Mouse (Mus musculus) gastrocnemius, adult 2 months (tissue): ENCODE results near the gene Fam71e2. TPM values are rescaled to one million over a fixed set of nuclear protein-coding genes. Genes with fewer than 3 reads are reported as not detected.

Source experiments
- DNase-seq: peaks from one replicate; pipeline ENCODE4 v3.0.0; 2022
- H3K27ac ChIP-seq: fragments of 200-600 bp; 2 replicates; pipeline ENCODE4 v1.8.1; 2022; ENCODE audit warnings: mild to moderate bottlenecking
- H3K4me3 ChIP-seq: fragments of 200-600 bp; 2 replicates; pipeline ENCODE4 v1.8.1; 2022; ENCODE audit warnings: mild to moderate bottlenecking, moderate library complexity
- CTCF ChIP-seq: fragments of 200-600 bp; IDR thresholded peaks from 2 replicates; pipeline ENCODE4 v1.8.1; 2022; ENCODE audit warnings: antibody characterized with exemption, mild to moderate bottlenecking, moderate library complexity
- intact Hi-C: fragments of 180-260 bp; cut with DNase I; formaldehyde crosslinking; loops from one replicate; pipeline ENCODE4 v1.15.1; 2025
- total RNA-seq, 2 experiments: library from RNA; stranded (reverse); gene quantifications; 2 replicates each; pipeline ENCODE4 v1.2.3; 2021

Gene Fam71e2
- total RNA-seq, 2 experiments from 2014 or later: not detected

GRCm38 (mm10) chr7:4792278-4793212, 21.4 kb upstream of the Fam71e2 start, which contains the start of gene Rpl28:
Gene Rpl28 (plus strand): TSS chr7:4792874.
- peak within 1 kb of the TSS; percentile 96 for H3K27ac ChIP-seq
- peak within 1 kb of the TSS; percentile 97 for H3K4me3 ChIP-seq
- no peak for TF ChIP-seq CTCF
- peak; percentile 96 for DNase-seq
- intact Hi-C loops: loop anchor here (2.0 to 10.0 kb wide), 2 partner anchors 20 to 138 kb away; partner anchors contain the start of genes Ppp6r1 and Ube2s

GRCm38 (mm10) chr7:4789436-4789935, 18.4 kb upstream of the Fam71e2 start, which contains the start of gene Tmem238:
Gene Tmem238 (minus strand): TSS chr7:4789656.
- peak; percentile 89 for DNase-seq
- intact Hi-C loops: loop anchor here (1.0 kb wide), 1 partner anchor 49 kb away; the partner anchor contains the start of gene Kmt5c
- Histone ChIP-seq H3K27ac (peak within 1 kb of the TSS; percentile 88), H3K4me3 (peak within 1 kb of the TSS; percentile 86)
- TF ChIP-seq CTCF: no peak

DNA sequence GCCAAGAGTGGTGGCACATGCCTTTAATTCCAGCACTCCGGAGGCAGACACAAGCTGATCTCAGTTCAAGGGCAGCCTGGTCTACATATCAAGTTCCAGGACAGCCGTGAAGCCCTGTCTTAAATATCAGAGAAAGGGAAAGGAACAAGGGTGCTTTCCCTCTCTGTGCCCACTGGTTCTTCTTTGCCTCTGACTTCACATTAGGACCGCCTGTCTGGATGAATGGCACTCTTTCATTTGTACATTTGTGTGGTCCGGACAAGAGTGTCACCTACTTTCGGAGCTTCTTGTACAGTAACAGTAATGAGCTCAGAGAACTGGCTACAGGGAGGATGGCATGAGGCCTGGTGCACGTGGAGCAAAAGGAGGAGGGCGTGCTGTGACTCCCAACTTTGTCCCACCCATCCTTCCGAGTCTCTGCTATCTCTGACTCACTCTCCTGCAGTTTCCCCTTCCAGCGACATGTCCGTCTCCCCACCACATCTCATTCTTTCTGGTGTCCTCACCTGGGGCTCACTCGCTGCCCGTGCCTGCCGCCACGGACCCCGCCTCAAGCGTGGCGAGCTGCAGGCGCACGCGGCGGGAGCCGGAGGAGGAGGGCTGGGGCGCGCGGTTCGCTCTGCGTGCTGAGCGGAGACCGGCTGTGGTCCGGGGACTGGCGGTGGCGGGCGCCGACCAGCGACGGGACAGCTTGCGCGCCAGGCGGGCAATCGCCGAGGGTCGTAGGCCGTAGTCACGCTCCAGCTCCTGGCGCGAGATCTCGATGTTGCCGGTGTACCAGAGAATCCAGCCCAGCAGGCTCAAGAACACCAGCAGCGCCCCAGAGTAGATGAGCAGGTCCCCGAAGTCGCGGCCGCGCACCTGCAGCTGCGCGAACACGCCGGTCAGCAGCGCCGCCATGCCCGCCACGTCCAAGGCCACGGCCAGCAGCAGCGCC, 17.7 kb upstream of the Fam71e2 start:
- TF ChIP-seq CTCF: peak; percentile 55
- intact Hi-C loops: loop anchor here (1.0 kb wide), 1 partner anchor 48 kb away; the partner anchor contains the start of gene Kmt5c
- peak overlapping the region; percentile 88 for H3K27ac ChIP-seq

GRCm38 (mm10) chr7:4783667-4784268, 12.7 kb upstream of the Fam71e2 start:
- no peak for TF ChIP-seq CTCF
- Histone ChIP-seq H3K4me3 (no peak overlapping the region), H3K27ac (no peak overlapping the region)
- no peak for DNase-seq
- intact Hi-C loops: no loop called here

More for the DNA sequence above, 17.7 kb upstream of the Fam71e2 start:
- peak; percentile 80 for DNase-seq
- peak overlapping the region; percentile 86 for H3K4me3 ChIP-seq

DNA sequence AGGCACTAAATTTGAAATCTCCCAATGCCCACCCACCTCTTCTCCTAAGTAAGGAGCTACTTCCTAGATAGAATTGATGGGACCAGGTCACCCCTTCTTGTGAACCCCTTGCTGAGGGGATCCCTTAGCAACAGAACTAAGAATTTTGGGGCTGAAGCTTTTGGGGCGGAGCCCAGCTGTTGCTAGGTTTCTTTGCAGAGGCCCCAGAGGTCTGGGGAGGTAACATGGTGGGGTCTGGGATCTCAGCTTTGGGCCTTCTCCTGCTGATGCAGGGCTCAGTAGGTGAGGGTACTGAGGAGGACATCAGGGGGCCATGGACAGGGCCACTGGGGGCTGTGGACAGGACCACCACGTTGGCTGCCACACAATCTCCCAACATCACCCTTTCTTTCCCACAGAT, 11.7 kb upstream of the Fam71e2 start, which contains the start of the genes Il11 and Tmem190:
Gene Il11 (minus strand): TSS at position 101 of the 400 bp plus-strand sequence.
Gene Tmem190 (plus strand): TSS at position 179 of the 400 bp plus-strand sequence.
- H3K27ac ChIP-seq: no peak within 1 kb of the TSS
- no peak for TF ChIP-seq CTCF
- intact Hi-C loops: no loop called here
- no peak for DNase-seq
- H3K4me3 ChIP-seq: no peak within 1 kb of the TSS

GRCm38 (mm10) chr7:4782130-4782529, 11.0 kb upstream of the Fam71e2 start:
- intact Hi-C loops: no loop called here
- no peak overlapping the region for H3K4me3 ChIP-seq
- no peak for TF ChIP-seq CTCF
- DNase-seq: no peak
- H3K27ac ChIP-seq: no peak overlapping the region

- DNase-seq: no peak
- TF ChIP-seq CTCF: no peak
- Histone ChIP-seq H3K4me3 (no peak overlapping the region), H3K27ac (no peak overlapping the region)
- intact Hi-C loops: no loop called here
Measured at GRCm38 (mm10) chr7:4779921-4780320, 8.8 kb upstream of the Fam71e2 start.

DNA sequence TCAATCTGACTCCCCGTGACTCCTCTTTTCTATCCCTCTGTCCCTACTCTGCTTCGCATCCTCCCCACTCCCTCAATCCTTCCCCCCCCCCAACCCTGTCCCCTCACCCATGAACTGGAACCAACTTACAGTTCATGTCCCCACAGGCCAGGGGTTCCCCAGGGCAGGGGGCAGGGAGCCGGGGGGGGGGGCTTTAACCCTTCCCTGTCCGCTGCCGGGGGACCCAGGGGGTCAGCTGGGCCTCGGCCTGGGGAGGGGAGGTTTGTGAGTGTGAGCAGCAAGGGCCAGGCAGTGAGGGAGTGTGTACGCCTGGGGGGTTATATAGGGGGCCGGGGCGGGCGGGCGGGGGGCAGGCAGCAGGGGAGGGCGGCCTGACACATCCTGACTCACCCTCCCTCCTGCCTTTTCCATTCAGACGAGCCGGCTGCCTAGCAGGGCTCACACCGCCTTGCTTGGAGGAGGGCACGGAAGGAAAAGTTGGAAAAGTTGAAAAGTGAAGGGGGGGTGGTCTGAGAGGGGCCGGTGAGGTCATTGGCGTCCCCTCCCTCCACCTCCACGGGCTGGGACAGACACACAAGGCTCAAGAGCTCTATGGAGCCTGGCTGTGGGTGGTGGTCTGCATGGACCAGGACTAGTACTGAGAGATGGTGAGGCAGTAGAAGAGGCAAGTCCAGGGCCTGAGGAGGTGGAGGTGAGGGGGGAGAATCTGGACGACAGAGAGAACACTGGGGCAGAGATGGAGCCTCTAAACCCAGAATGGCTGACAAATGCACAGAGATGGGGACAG, 6.9 kb upstream of the Fam71e2 start:
- no peak for TF ChIP-seq CTCF
- H3K4me3 ChIP-seq: no peak overlapping the region
- intact Hi-C loops: no loop called here

DNA sequence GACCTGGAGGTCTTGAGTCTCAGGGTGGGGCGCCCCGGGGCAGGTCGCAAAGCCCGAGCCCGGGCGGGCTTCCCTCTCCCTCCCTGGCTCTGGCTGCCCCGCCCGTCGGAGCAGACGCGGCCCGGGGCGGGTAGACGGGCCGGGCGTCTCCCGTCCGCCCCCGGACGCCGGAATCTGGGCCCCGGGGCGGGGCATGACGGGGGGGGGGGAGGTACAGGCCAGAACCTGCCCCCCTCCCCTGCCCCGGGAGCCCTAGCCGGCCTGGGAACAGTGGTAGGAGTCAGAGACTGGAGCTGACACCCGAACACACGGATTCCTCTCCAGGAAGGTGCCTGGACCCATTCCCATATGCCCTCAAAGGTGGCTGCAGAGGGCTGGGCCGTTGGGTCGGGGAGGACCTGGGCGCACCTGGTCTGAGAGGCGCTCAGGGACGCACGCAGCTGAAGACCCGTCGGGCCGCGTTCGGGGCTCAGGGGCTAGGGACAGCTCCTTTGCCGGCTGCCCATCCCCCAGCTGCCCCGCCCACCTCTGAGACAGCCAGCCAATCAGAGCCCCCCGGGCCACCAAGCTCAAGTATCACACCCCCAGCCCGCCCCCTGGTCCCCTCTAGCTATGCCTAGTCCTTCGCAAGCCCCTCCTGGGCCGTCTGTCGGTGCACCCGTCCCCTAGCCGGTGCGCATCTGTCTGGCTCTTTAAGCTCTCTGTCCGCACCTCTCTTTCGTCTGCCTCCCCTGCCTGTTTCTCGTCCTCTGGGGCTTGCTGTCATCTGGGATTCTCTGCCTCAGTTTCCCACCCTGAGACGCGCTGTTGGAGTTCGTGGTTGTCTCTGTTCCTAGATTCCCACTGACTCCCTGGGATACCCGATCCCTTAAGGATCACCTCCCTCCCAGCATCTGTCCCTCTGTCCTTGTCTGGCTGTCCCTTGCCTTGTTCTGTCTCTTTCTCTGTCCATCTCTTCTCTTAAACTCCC, 6.0 kb upstream of the Fam71e2 start:
- intact Hi-C loops: no loop called here
- peak overlapping the region; percentile 56 for H3K27ac ChIP-seq
- peak overlapping the region; percentile 75 for H3K4me3 ChIP-seq
- peak; percentile 72 for DNase-seq
- TF ChIP-seq CTCF: no peak

More for the DNA sequence above, 6.9 kb upstream of the Fam71e2 start:
- no peak for DNase-seq
- H3K27ac ChIP-seq: no peak overlapping the region

- intact Hi-C loops: no loop called here
- H3K27ac ChIP-seq: no peak overlapping the region
- DNase-seq: no peak
- H3K4me3 ChIP-seq: no peak overlapping the region
- no peak for TF ChIP-seq CTCF
Measured at GRCm38 (mm10) chr7:4776131-4776530, 5.0 kb upstream of the Fam71e2 start.
